Mouse (Mus musculus) liver, embryonic 14.5 days (tissue): ENCODE data around the gene Kcnn1. TPM values are rescaled to one million over a fixed set of nuclear protein-coding genes. Genes with fewer than 3 reads are reported as not detected.

Experiments
- ATAC-seq: fragments of 200-750 bp; cut with Nextera tagmentation; 2 replicates; pipeline ENCODE4 v1.8.0; 2017; ENCODE audit warnings: moderate number of reproducible peaks, mild to moderate bottlenecking, moderate library complexity; ENCODE audit not compliant: insufficient read depth
- DNase-seq, 3 experiments: peaks; one replicate each; pipeline ENCODE4 v3.0.0-alpha.2; 2012 to 2013; ENCODE audit warnings: low read depth in 3 of 3, low spot score in 3 of 3
- H3K27ac ChIP-seq: fragments of 300-500 bp; sonication (generic); 2 replicates; pipeline ENCODE4 v1.5.1; 2014; ENCODE audit warnings: moderate library complexity, mild to moderate bottlenecking, control low read depth, inconsistent platforms
- H3K27me3 ChIP-seq: fragments of 300-500 bp; sonication (generic); 2 replicates; pipeline ENCODE4 v1.6.1; 2014; ENCODE audit warnings: mild to moderate bottlenecking, low read length, moderate library complexity; ENCODE audit not compliant: control insufficient read depth, insufficient read depth
- H3K36me3 ChIP-seq: fragments of 300-500 bp; sonication (generic); replicated peaks from 2 replicates; pipeline ENCODE4 v1.6.1; 2014; ENCODE audit warnings: low read depth; ENCODE audit not compliant: control insufficient read depth, insufficient read depth
- H3K4me1 ChIP-seq, 2 experiments: fragments of 200-500 bp in 1 of 2; fragments of 300-500 bp in 1 of 2; sonication (generic) in 1 of 2; replicated peaks; 2 replicates each; pipeline ENCODE4 v1.6.1; 2012 to 2014; ENCODE audit warnings: antibody characterized with exemption in 1 of 2, inconsistent platforms in 1 of 2, low read length in 1 of 2; ENCODE audit not compliant: control insufficient read depth in 2 of 2, insufficient read depth in 2 of 2
- H3K4me2 ChIP-seq: fragments of 300-500 bp; sonication (generic); 2 replicates; pipeline ENCODE4 v1.6.1; 2014; ENCODE audit warnings: low read depth, mild to moderate bottlenecking, control low read depth, moderate library complexity
- H3K4me3 ChIP-seq, 2 experiments: fragments of 200-500 bp in 1 of 2; fragments of 300-500 bp in 1 of 2; sonication (generic) in 1 of 2; 2 replicates each; pipeline ENCODE4 v1.5.1; 2012 to 2014; ENCODE audit warnings: low read depth in 2 of 2, low read length in 2 of 2, mild to moderate bottlenecking in 2 of 2, control low read depth in 1 of 2, inconsistent platforms in 1 of 2, moderate library complexity in 1 of 2; ENCODE audit not compliant: insufficient read depth in 1 of 2
- H3K9ac ChIP-seq: fragments of 300-500 bp; sonication (generic); replicated peaks from 2 replicates; pipeline ENCODE4 v1.6.1; 2014; ENCODE audit warnings: mild to moderate bottlenecking, control low read depth, moderate library complexity
- H3K9me3 ChIP-seq: fragments of 300-500 bp; sonication (generic); 2 replicates; pipeline ENCODE4 v1.6.1; 2016; ENCODE audit warnings: low read length, mixed read lengths; ENCODE audit not compliant: control insufficient read depth
- CTCF ChIP-seq: IDR thresholded peaks from 2 replicates; pipeline ENCODE4 v1.5.1; 2016; ENCODE audit warnings: antibody characterized with exemption, low read depth, control low read depth
- EP300 ChIP-seq: IDR thresholded peaks from 2 replicates; pipeline ENCODE4 v1.6.1; 2016; ENCODE audit warnings: antibody characterized with exemption, low read depth
- WGBS: fragments of 180-500 bp; shearing (Covaris S2); extraction: QIAGEN DNeasy Blood & Tissue Kit; methylation state at CpG from one replicate; pipeline ENCODE4 v1.1.7; 2014; ENCODE audit not compliant: insufficient replicate concordance; 5-methylcytosine and 5-hydroxymethylcytosine counted together
- polyA plus RNA-seq, 2 experiments: library from polyadenylated mRNA; depleted of rRNA in 1 of 2; stranded (reverse) in 1 of 2; unstranded in 1 of 2; fragments of >200 nt; fragmentation: Nextera tagmentation in 1 of 2; extraction: Ambion mirVana in 1 of 2; gene quantifications; 2 replicates each; pipeline versions ENCODE4 v1.2.1 to v1.2.3; 2012 to 2014

Kcnn1 gene
- polyA plus RNA-seq, 2 experiments = 0.17 to 0.27 TPM

GRCm38 (mm10) chr8:70884186-70884585 lies 21.1 kb upstream of the Kcnn1 start:
- no peak for ATAC-seq
- Histone ChIP-seq H3K27ac (no peak overlapping the region), H3K4me3 (no peak overlapping the region), H3K4me2 (no peak overlapping the region), H3K36me3 (no peaks in the 10 kb centered on the region), H3K27me3 (no peaks in the 10 kb centered on the region; the same call in none of the 2 replicates), H3K4me1 (0 out of 4 replicates have a peak, but pooled peaks cover 0 to 3% of the 10 kb centered on the region in 2 experiments), H3K9me3 (no peaks in the 10 kb centered on the region), H3K9ac (no peak overlapping the region)
- TF ChIP-seq CTCF = no peak
- no peak for TF ChIP-seq EP300
- DNase-seq = no peak
- 60% methylated on average over 4 of the region's 4 CpGs for WGBS

- Histone ChIP-seq H3K4me1 (peaks cover 5 to 6% of the 10 kb centered on the region in 2 experiments), H3K9me3 (no peaks in the 10 kb centered on the region), H3K9ac (no peak overlapping the region), H3K27ac (no peak overlapping the region), H3K27me3 (no peaks in the 10 kb centered on the region; the same call in none of the 2 replicates), H3K4me2 (no peak overlapping the region), H3K36me3 (no peaks in the 10 kb centered on the region), H3K4me3 (no peak overlapping the region)
- 32% methylated on average over 11 of the region's 11 CpGs for WGBS
- DNase-seq (no peak), ATAC-seq (no peak)
- TF ChIP-seq EP300 (no peak), CTCF (no peak)
Observed at GRCm38 (mm10) chr8:70880546-70880945, 17.5 kb upstream of the Kcnn1 start.

DNA sequence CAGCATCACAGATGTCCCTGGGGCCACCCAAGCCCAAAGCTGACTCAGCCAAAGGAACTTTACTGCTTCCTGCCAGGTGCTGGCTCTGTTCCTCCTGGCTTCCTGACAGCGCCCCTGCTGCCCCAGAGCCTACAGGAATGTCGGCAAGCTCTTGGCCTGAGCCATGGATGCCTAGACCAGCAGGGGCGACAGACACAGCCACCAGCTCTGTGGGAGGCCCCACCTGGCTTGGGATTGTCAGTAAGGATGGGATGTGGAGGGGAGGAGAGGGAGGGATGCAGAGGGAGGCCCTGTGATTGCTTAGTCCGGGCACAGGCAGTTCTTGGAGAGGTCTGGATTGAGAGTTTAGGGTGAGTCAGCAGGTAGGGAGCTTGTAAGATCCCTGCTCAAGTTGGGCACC lies 17.1 kb upstream of the Kcnn1 start:
- Histone ChIP-seq H3K27ac (no peak overlapping the region), H3K27me3 (no peaks in the 10 kb centered on the region; the same call in none of the 2 replicates), H3K4me3 (no peak overlapping the region), H3K9ac (no peak overlapping the region), H3K36me3 (no peaks in the 10 kb centered on the region), H3K4me2 (no peak overlapping the region), H3K9me3 (no peaks in the 10 kb centered on the region), H3K4me1 (peaks cover 5 to 6% of the 10 kb centered on the region in 2 experiments)
- ATAC-seq (no peak), DNase-seq (no peak)
- TF ChIP-seq CTCF = no peak
- no peak for TF ChIP-seq EP300
- 15% methylated on average over 4 of the region's 4 CpGs for WGBS

- ATAC-seq (no peak), DNase-seq (no peak)
- no peaks in the 10 kb centered on the region; the same call in none of the 2 replicates for H3K27me3 ChIP-seq
- no peak overlapping the region for H3K27ac ChIP-seq
- 55% methylated on average over 4 of the region's 4 CpGs for WGBS
- H3K9ac ChIP-seq = no peak overlapping the region
- H3K4me1 ChIP-seq = peaks cover 5 to 6% of the 10 kb centered on the region in 2 experiments
- no peak for TF ChIP-seq CTCF
- no peak for TF ChIP-seq EP300
- no peak overlapping the region for H3K4me3 ChIP-seq
- H3K9me3 ChIP-seq = no peaks in the 10 kb centered on the region
- H3K4me2 ChIP-seq = no peak overlapping the region
- no peaks in the 10 kb centered on the region for H3K36me3 ChIP-seq
Observed at GRCm38 (mm10) chr8:70879500-70879899, 16.4 kb upstream of the Kcnn1 start.

- Histone ChIP-seq H3K27ac (no peak overlapping the region), H3K4me3 (no peak overlapping the region), H3K9me3 (no peaks in the 10 kb centered on the region), H3K4me2 (no peak overlapping the region), H3K4me1 (peaks cover 5 to 6% of the 10 kb centered on the region in 2 experiments), H3K9ac (no peak overlapping the region), H3K27me3 (no peaks in the 10 kb centered on the region; the same call in none of the 2 replicates), H3K36me3 (no peaks in the 10 kb centered on the region)
- WGBS = 30% methylated on average over 2 of the region's 2 CpGs
- ATAC-seq = no peak
- no peak for DNase-seq
- TF ChIP-seq EP300 (no peak), CTCF (no peak)
Observed at GRCm38 (mm10) chr8:70878178-70878577, 15.1 kb upstream of the Kcnn1 start.
